Comparison of ENCODE assay signal across 17 mouse cellular contexts in genomic region chr6:137472129-137472528, GRCm38 (mm10).
A peak's percentile ranks its signal among the peaks of the same experiment; 100 is the strongest.
DNase-seq lines count a peak whose midpoint lies in the region; ATAC-seq and TF ChIP-seq lines count a peak whose summit lies in the region.
"Had no signal": no experiment of that assay in that cellular context is flagged by ENCODE, and none has a peak within 500 bp of the region (broad histone marks: within the 10 kb centered on the region; RNA-seq: fewer than 3 reads in every experiment).

No protein-coding gene starts in this region.

- intact Hi-C loops in gastrocnemius, adult 2 months (cut with DNase I): no loop called here
- intact Hi-C loops in gastrocnemius, postnatal 36 days (cut with DNase I): no loop called here

- WGBS in forebrain, postnatal 0 days: 32% methylated on average over 9 of the region's 9 CpGs
- WGBS in midbrain, embryonic 16.5 days: 35% methylated on average over 9 of the region's 9 CpGs

- no peaks in the 10 kb centered on the region for H3K36me3 ChIP-seq in forebrain, postnatal 0 days (ENCODE audit: insufficient read depth)
- H3K36me3 ChIP-seq in midbrain, embryonic 16.5 days (ENCODE audit: control insufficient read depth, insufficient read depth, low read length): peaks cover 2% of the 10 kb centered on the region; the same call in 1 of the 2 replicates

- DNase-seq in gastrocnemius, adult 2 months: no peak
- DNase-seq in gastrocnemius, postnatal 36 days: no peak
- DNase-seq in forebrain, postnatal 0 days: peak; percentile 30
- DNase-seq in kidney, postnatal 14 days: no peak
- DNase-seq: B cell, adult 2 months; cerebellum, postnatal 36 days; heart, postnatal 14 days; layer of hippocampus, adult 9-11 months; lung, adult 2 months; thymus, adult 2 months had no signal

- H3K4me2 ChIP-seq in forebrain, postnatal 0 days (ENCODE audit: low read depth): no peak overlapping the region
- H3K4me2 ChIP-seq in midbrain, embryonic 16.5 days (ENCODE audit: low read length): no peak overlapping the region
- H3K4me2 ChIP-seq: kidney, embryonic 15.5 days; limb, embryonic 12.5 days had no signal

- TF ChIP-seq CTCF in gastrocnemius, adult 2 months (IDR thresholded peaks at IDR 0.05): no peak
- TF ChIP-seq CTCF in bone marrow macrophage, adult 2 months (IDR thresholded peaks at IDR 0.05; ENCODE audit: low read depth, low read length): no peak
- TF ChIP-seq CTCF in forebrain, postnatal 0 days (IDR thresholded peaks at IDR 0.05; ENCODE audit: low read depth): no peak

- H3K27ac ChIP-seq in gastrocnemius, adult 2 months: peak overlapping the region; percentile 35; the same call in 1 of the 2 replicates
- peak overlapping the region; percentile 99 for H3K27ac ChIP-seq in bone marrow macrophage, adult 2 months (ENCODE audit: insufficient read depth, low read depth, low read length)
- no peak overlapping the region for H3K27ac ChIP-seq in forebrain, postnatal 0 days (ENCODE audit: low read depth, low read length)
- H3K27ac ChIP-seq in midbrain, embryonic 16.5 days (ENCODE audit: low read length): peak overlapping the region; percentile 68
- H3K27ac ChIP-seq: kidney, embryonic 15.5 days had no signal

- peak; percentile 10; the same call in 1 of the 2 replicates for ATAC-seq in forebrain, postnatal 0 days
- peak; percentile 50 for ATAC-seq in midbrain, embryonic 16.5 days
- no peak for ATAC-seq in megakaryocyte progenitor cell, adult 5-6 weeks (replicated peaks; ENCODE audit: poor library complexity)
- ATAC-seq in megakaryocyte, adult 5-6 weeks (ENCODE audit: poor library complexity, severe bottlenecking): no peak
- ATAC-seq: activated CD4-positive, CD25-positive, alpha-beta regulatory T cell, adult 4 months had no signal

- TF ChIP-seq POLR2A in bone marrow macrophage, adult 2 months (IDR thresholded peaks at IDR 0.05; ENCODE audit: borderline replicate concordance, low read depth, low read length): no peak

- no peak overlapping the region for H3K9ac ChIP-seq in forebrain, postnatal 0 days
- H3K9ac ChIP-seq in midbrain, embryonic 16.5 days (ENCODE audit: low read depth, low read length): no peak overlapping the region
- H3K9ac ChIP-seq: kidney, embryonic 15.5 days; limb, embryonic 12.5 days had no signal

- H3K4me1 ChIP-seq in bone marrow macrophage, adult 2 months (ENCODE audit: control insufficient read depth, insufficient read depth, low read length): peaks cover 40% of the 10 kb centered on the region
- 0 out of 2 replicates have a peak, but pooled peaks cover 6% of the 10 kb centered on the region for H3K4me1 ChIP-seq in forebrain, postnatal 0 days (ENCODE audit: insufficient read depth)
- peaks cover 17% of the 10 kb centered on the region for H3K4me1 ChIP-seq in midbrain, embryonic 16.5 days (ENCODE audit: control insufficient read depth, insufficient read depth, low read length)

- H3K27me3 ChIP-seq in forebrain, postnatal 0 days (ENCODE audit: insufficient read depth, low read length): no peaks in the 10 kb centered on the region
- no peaks in the 10 kb centered on the region; the same call in 1 of the 2 replicates for H3K27me3 ChIP-seq in midbrain, embryonic 16.5 days (ENCODE audit: control insufficient read depth, insufficient read depth, low read depth, low read length)
- H3K27me3 ChIP-seq: kidney, embryonic 15.5 days; limb, embryonic 12.5 days had no signal

- H3K4me3 ChIP-seq in gastrocnemius, adult 2 months: no peak overlapping the region
- H3K4me3 ChIP-seq in bone marrow macrophage, adult 2 months (ENCODE audit: insufficient read depth, low read length): no peak overlapping the region
- H3K4me3 ChIP-seq in forebrain, postnatal 0 days (ENCODE audit: low read depth, low read length): no peak overlapping the region
- no peak overlapping the region for H3K4me3 ChIP-seq in midbrain, embryonic 16.5 days (ENCODE audit: low read depth, low read length)
- H3K4me3 ChIP-seq: kidney, embryonic 15.5 days; limb, embryonic 12.5 days had no signal

- no peaks in the 10 kb centered on the region for H3K9me3 ChIP-seq in forebrain, postnatal 0 days (ENCODE audit: low read length)
- H3K9me3 ChIP-seq in midbrain, embryonic 16.5 days (replicated peaks; ENCODE audit: control insufficient read depth, low read length, poor library complexity, severe bottlenecking): no peaks in the 10 kb centered on the region

Comparison
In these comparisons a context has a peak if more than half of its experiments do, and no peak if none do; other contexts are left out.
1. ATAC-seq: peak in forebrain, postnatal 0 days (single experiment) and midbrain, embryonic 16.5 days (single experiment); none in megakaryocyte progenitor cell, adult 5-6 weeks (single experiment) and megakaryocyte, adult 5-6 weeks (single experiment).